Mouse (Mus musculus): ENCODE measurements at regions not wholly inside any gene's neighbourhood (a gene's known extent, or its start where the extent isn't known, plus 50 kb on each side); places are given as distances from the start of the nearest gene placed in this dataset.

DNA sequence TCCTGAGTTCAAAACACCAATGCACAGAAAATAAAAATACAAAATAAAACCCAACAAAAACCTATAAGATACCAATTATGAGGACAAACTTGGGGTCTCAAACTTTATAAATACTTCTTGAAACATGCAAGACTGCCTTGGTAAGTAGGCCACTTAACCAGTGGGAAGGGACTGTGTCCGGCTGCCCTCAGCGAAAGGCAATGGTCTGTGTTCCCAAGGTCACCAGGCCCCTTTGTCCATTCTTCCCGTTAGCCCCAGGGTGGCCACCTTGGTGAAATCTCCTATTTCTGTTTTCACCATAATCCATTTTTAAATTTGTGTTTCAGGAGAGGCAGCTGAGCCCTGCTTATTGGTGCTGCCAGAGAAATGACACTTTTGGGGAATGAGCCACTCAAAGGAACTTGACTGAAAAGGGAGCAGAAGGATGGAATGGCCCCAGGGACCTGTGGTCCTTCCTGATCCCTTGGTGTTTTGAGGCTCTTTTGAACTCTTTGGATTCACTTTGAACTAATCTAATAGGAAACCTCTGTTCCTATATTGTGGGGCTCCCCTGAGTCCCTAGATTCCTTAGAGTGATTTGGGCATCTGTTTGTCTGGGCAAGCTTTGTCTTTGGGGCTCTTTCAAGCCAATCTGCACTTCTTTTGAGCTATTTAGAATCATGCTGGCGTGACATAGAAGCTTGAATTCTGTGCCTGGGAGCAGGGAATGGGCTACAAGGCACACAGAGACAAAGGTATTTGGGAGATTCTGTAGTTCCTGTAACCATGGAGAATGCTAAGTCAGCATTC lies 313.3 kb upstream of the Klf3 start:
- dilution Hi-C loops (cut with MboI; ENCODE audit: extremely low pct_ligation_motif_present, extremely low pct_unique_long_range_greater_than_20kb, low sequenced_read_pairs) = no loop called here
- H3K9me3 ChIP-seq (replicated peaks; ENCODE audit: low read length) = no peaks in the 10 kb centered on the region
- no peak overlapping the region for H3K4me2 ChIP-seq (ENCODE audit: insufficient read depth, low read depth, poor library complexity, severe bottlenecking)
- TF ChIP-seq MAFK (IDR thresholded peaks at IDR 0.05; ENCODE audit: insufficient replicate concordance, low read length) = 0 out of 2 replicates have a peak, but pooled peaks have one; percentile 78
- no peak for TF ChIP-seq MYC (IDR thresholded peaks at IDR 0.05; ENCODE audit: low read depth, low read length)
- no peak overlapping the region for H3K9ac ChIP-seq (ENCODE audit: insufficient read depth, low read depth)
- H3K27me3 ChIP-seq (replicated peaks) = peaks cover 3% of the 10 kb centered on the region
- no peak overlapping the region for H3K27ac ChIP-seq (ENCODE audit: insufficient read depth, low read depth)
- no peaks in the 10 kb centered on the region for H3K79me2 ChIP-seq (replicated peaks; ENCODE audit: control insufficient read depth, extremely low read depth, insufficient read depth, poor library complexity, severe bottlenecking)
- no peak overlapping the region for H3K4me3 ChIP-seq (replicated peaks in 1 of 3; ENCODE audit: low read depth in 2 of 3, low read length in 2 of 3, poor library complexity in 1 of 3)
- no peak for DNase-seq (ENCODE audit: extremely low read depth)
- H3K36me3 ChIP-seq (replicated peaks in 1 of 2; ENCODE audit: control insufficient read depth in 1 of 2, insufficient read depth in 1 of 2, low read length in 1 of 2) = no peaks in the 10 kb centered on the region
- H3K4me1 ChIP-seq (ENCODE audit: control insufficient read depth in 1 of 2, insufficient read depth in 2 of 2) = peaks cover 8 to 26% of the 10 kb centered on the region in 2 experiments; a peak in 3 of 4 replicates
- in situ Hi-C loops (cut with MboI; ENCODE audit: low pct_ligation_motif_present, low pct_unique_long_range_greater_than_20kb, low sequenced_read_pairs) = loop anchor here (10.0 kb wide), 1 partner anchor 105 kb away; no protein-coding TSS in a partner anchor

DNA sequence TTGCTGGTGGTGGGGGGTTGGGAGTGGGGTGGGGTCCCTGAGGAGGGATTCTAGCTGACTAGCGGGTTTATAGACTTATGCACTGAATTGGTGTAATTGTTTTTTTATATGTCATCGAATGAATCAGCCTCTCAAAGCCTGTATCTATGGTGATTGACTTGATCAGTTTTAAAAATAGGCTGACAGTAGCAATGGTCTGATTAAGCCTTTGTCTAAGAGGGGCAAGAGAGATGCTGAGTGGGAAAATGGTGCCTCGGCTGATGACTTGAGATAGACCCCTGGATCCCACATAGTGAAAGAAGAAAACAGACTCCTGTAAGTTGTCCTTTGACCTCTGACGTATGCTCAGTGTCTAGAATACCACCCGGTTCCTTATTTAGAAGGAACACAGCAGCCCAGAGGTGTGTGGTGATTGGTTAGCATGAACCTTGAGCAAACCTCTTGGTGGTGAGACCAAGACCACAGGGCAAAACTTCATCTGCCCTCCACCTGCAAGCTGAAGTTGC lies 312.7 kb upstream of the Klf3 start:
- no peak overlapping the region for H3K27ac ChIP-seq (ENCODE audit: insufficient read depth, low read depth)
- in situ Hi-C loops (cut with MboI; ENCODE audit: low pct_ligation_motif_present, low pct_unique_long_range_greater_than_20kb, low sequenced_read_pairs) (loop anchor here (10.0 kb wide), 1 partner anchor 106 kb away; no protein-coding TSS in a partner anchor), dilution Hi-C loops (cut with MboI; ENCODE audit: extremely low pct_ligation_motif_present, extremely low pct_unique_long_range_greater_than_20kb, low sequenced_read_pairs) (no loop called here)
- TF ChIP-seq NRF1 (IDR thresholded peaks at IDR 0.05; ENCODE audit: low read depth, low read length) = no peak
- TF ChIP-seq USF2 (conservative IDR thresholded peaks at IDR 0.05; ENCODE audit: low read depth, low read length) = no peak
- TF ChIP-seq MAFK (IDR thresholded peaks at IDR 0.05; ENCODE audit: insufficient replicate concordance, low read length) = no peak; the same call in none of the 2 replicates
- no peak for TF ChIP-seq MXI1 (IDR thresholded peaks at IDR 0.05; ENCODE audit: low read depth, low read length)
- H3K4me1 ChIP-seq (ENCODE audit: control insufficient read depth in 1 of 2, insufficient read depth in 2 of 2) = peaks cover 8 to 26% of the 10 kb centered on the region in 2 experiments; a peak in 3 of 4 replicates
- H3K9ac ChIP-seq (ENCODE audit: insufficient read depth, low read depth) = no peak overlapping the region
- no peaks in the 10 kb centered on the region for H3K79me2 ChIP-seq (replicated peaks; ENCODE audit: control insufficient read depth, extremely low read depth, insufficient read depth, poor library complexity, severe bottlenecking)
- H3K36me3 ChIP-seq (replicated peaks in 1 of 2; ENCODE audit: control insufficient read depth in 1 of 2, insufficient read depth in 1 of 2, low read length in 1 of 2) = no peaks in the 10 kb centered on the region
- H3K27me3 ChIP-seq (replicated peaks) = peaks cover 3% of the 10 kb centered on the region
- no peak for DNase-seq (ENCODE audit: extremely low read depth)
- no peak overlapping the region for H3K4me2 ChIP-seq (ENCODE audit: insufficient read depth, low read depth, poor library complexity, severe bottlenecking)
- H3K9me3 ChIP-seq (replicated peaks; ENCODE audit: low read length) = no peaks in the 10 kb centered on the region
- no peak overlapping the region for H3K4me3 ChIP-seq (replicated peaks in 1 of 3; ENCODE audit: low read depth in 2 of 3, low read length in 2 of 3, poor library complexity in 1 of 3)

DNA sequence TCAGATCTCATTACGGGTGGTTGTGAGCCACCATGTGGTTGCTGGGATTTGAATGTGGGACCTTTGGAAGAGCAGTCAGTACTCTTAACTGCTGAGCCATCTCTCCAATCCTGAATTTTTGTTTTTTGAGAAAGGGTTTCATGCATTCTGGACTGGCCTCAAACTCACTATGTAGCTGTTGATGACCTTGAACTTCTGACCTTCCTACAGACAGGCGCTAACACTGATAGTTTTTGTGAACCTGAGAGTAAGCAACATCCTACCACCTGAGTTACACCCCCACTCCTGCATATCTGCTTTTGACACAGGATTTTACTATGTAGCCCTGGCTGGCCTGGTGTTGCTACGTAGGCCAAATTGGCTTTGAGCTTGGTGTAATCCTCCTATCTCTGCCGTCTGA lies 308.8 kb upstream of the Klf3 start:
- in situ Hi-C loops (cut with MboI; ENCODE audit: low pct_ligation_motif_present, low pct_unique_long_range_greater_than_20kb, low sequenced_read_pairs) = loop anchor here (10.0 kb wide), 1 partner anchor 110 kb away; no protein-coding TSS in a partner anchor
- dilution Hi-C loops (cut with MboI; ENCODE audit: extremely low pct_ligation_motif_present, extremely low pct_unique_long_range_greater_than_20kb, low sequenced_read_pairs) = no loop called here

More for the DNA sequence above, 308.8 kb upstream of the Klf3 start:
- H3K4me3 ChIP-seq (replicated peaks in 1 of 3; ENCODE audit: low read depth in 2 of 3, low read length in 2 of 3, poor library complexity in 1 of 3) = no peak overlapping the region
- H3K27ac ChIP-seq (ENCODE audit: insufficient read depth, low read depth) = no peak overlapping the region
- H3K4me2 ChIP-seq (ENCODE audit: insufficient read depth, low read depth, poor library complexity, severe bottlenecking) = no peak overlapping the region
- no peaks in the 10 kb centered on the region for H3K36me3 ChIP-seq (replicated peaks in 1 of 2; ENCODE audit: control insufficient read depth in 1 of 2, insufficient read depth in 1 of 2, low read length in 1 of 2)
- H3K4me1 ChIP-seq (ENCODE audit: control insufficient read depth in 1 of 2, insufficient read depth in 2 of 2) = peaks cover 0 to 3% of the 10 kb centered on the region in 2 experiments; a peak in 1 of 4 replicates
- H3K9ac ChIP-seq (ENCODE audit: insufficient read depth, low read depth) = no peak overlapping the region
- TF ChIP-seq UBTF (IDR thresholded peaks at IDR 0.05; ENCODE audit: low read depth, low read length) (no peak), CHD1 (IDR thresholded peaks at IDR 0.05; ENCODE audit: low read depth, low read length) (no peak), MAZ (IDR thresholded peaks at IDR 0.05; ENCODE audit: low read depth, low read length) (no peak), CHD2 (IDR thresholded peaks at IDR 0.05; ENCODE audit: low read length) (no peak), SIN3A (IDR thresholded peaks at IDR 0.05; ENCODE audit: low read length) (no peak), E2F4 (IDR thresholded peaks at IDR 0.05; ENCODE audit: insufficient replicate concordance, low read depth, low read length) (no peak), TBP (conservative IDR thresholded peaks at IDR 0.05; ENCODE audit: low read depth, low read length) (no peak)
- DNase-seq (ENCODE audit: extremely low read depth) = no peak
- no peaks in the 10 kb centered on the region for H3K79me2 ChIP-seq (replicated peaks; ENCODE audit: control insufficient read depth, extremely low read depth, insufficient read depth, poor library complexity, severe bottlenecking)
- H3K27me3 ChIP-seq (replicated peaks) = no peaks in the 10 kb centered on the region
- H3K9me3 ChIP-seq (replicated peaks; ENCODE audit: low read length) = no peaks in the 10 kb centered on the region

Measured in CH12.LX (cell line).